Mouse (Mus musculus): ENCODE results near the gene Gse1.

DNA sequence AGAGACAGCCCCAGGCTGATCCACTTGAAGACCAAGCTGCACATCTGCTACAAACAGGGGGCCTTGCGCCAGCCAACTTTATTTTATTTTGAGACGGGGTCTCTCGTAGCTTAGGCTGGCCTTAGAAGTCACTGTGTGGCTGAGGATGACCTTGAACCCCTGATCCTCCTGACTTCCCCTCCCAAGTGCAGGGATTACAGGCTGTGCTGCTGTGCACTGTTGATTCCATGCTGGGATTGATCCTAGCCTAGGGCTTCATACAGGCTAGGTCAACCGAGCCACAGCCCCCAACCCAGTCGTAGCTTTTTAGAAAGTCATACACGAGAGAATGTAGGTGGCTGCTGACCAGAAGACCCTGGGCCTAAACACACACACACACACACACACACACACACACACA, 284.9 kb downstream of the Gse1 start:
- TF ChIP-seq POLR2A (IDR thresholded peaks at IDR 0.05; ENCODE audit: borderline replicate concordance, insufficient read depth, low read length) (no peak), CTCF (IDR thresholded peaks at IDR 0.05; ENCODE audit: borderline replicate concordance, insufficient read depth, low read depth, low read length) (no peak)

Measured in cerebellum, adult 2 months (tissue).